ENCODE assay signal across 12 mouse cellular contexts in genomic region chr11:49084875-49085274, GRCm38 (mm10). TPM values are rescaled to one million over a fixed set of nuclear protein-coding genes. Genes with fewer than 3 reads are reported as not detected.
A peak's percentile ranks its signal among the peaks of the same experiment; 100 is the strongest.
DNase-seq lines count a peak whose midpoint lies in the region; ATAC-seq and TF ChIP-seq lines count a peak whose summit lies in the region.
"Had no signal": no experiment of that assay in that cellular context is flagged by ENCODE, and none has a peak within 500 bp of the region (broad histone marks: within the 10 kb centered on the region; RNA-seq: fewer than 3 reads in every experiment).

No protein-coding gene starts in this region.

- H3K9me3 ChIP-seq in hindbrain, embryonic 14.5 days (ENCODE audit: control insufficient read depth, low read length), result no peaks in the 10 kb centered on the region
- no peaks in the 10 kb centered on the region for H3K9me3 ChIP-seq in forebrain, embryonic 16.5 days (ENCODE audit: control insufficient read depth, low read length)

- H3K4me2 ChIP-seq in hindbrain, embryonic 14.5 days (replicated peaks), result no peak overlapping the region
- H3K4me2 ChIP-seq in forebrain, embryonic 16.5 days (ENCODE audit: low read length), result no peak overlapping the region

- DNase-seq in gastrocnemius, adult 2 months, result no peak
- DNase-seq in gastrocnemius, postnatal 36 days, result no peak
- DNase-seq in 3T3-L1 (ENCODE audit: low read depth, low spot score), result peak; percentile 60
- peak; percentile 46 for DNase-seq in lung, postnatal 25 days (ENCODE audit: low spot score)
- DNase-seq in hindbrain, embryonic 14.5 days (ENCODE audit: low spot score), result no peak
- no peak for DNase-seq in urinary bladder, adult 2 months (ENCODE audit: low spot score)
- DNase-seq: cerebellum, postnatal 25 days; gastrocnemius, postnatal 14 days had no signal

- H3K4me3 ChIP-seq in gastrocnemius, adult 2 months, result no peak overlapping the region
- H3K4me3 ChIP-seq in brown adipose tissue, adult 24 weeks (ENCODE audit: insufficient read depth, low read depth, low read length), result no peak overlapping the region
- no peak overlapping the region for H3K4me3 ChIP-seq in hindbrain, embryonic 14.5 days (replicated peaks; ENCODE audit: low read length)
- no peak overlapping the region for H3K4me3 ChIP-seq in forebrain, embryonic 16.5 days (replicated peaks; ENCODE audit: low read length)

- intact Hi-C loops in gastrocnemius, adult 2 months (cut with DNase I), result loop anchor here (10.0 kb wide), 1 partner anchor 90 kb away; the partner anchor contains the start of genes Gm12185 and Tgtp1
- intact Hi-C loops in gastrocnemius, postnatal 36 days (cut with DNase I), result no loop called here

- peak overlapping the region; percentile 2; the same call in 1 of the 2 replicates for H3K27ac ChIP-seq in gastrocnemius, adult 2 months
- peak overlapping the region; percentile 75 for H3K27ac ChIP-seq in brown adipose tissue, adult 24 weeks (replicated peaks; ENCODE audit: low read depth, low read length)
- no peak overlapping the region for H3K27ac ChIP-seq in hindbrain, embryonic 14.5 days
- H3K27ac ChIP-seq in forebrain, embryonic 16.5 days (ENCODE audit: low read length), result no peak overlapping the region

- TF ChIP-seq CTCF in gastrocnemius, adult 2 months (IDR thresholded peaks at IDR 0.05), result peak; percentile 36; the same call in 1 of the 2 replicates

- WGBS in hindbrain, embryonic 14.5 days, result 55% methylated on average over 3 of the region's 3 CpGs
- WGBS in forebrain, embryonic 16.5 days, result 36% methylated on average over 3 of the region's 3 CpGs

- no peaks in the 10 kb centered on the region for H3K27me3 ChIP-seq in hindbrain, embryonic 14.5 days (ENCODE audit: control insufficient read depth, insufficient read depth, low read length)
- no peaks in the 10 kb centered on the region for H3K27me3 ChIP-seq in forebrain, embryonic 16.5 days (replicated peaks; ENCODE audit: control insufficient read depth, insufficient read depth, low read length)

- no peaks in the 10 kb centered on the region for H3K36me3 ChIP-seq in hindbrain, embryonic 14.5 days (replicated peaks; ENCODE audit: control insufficient read depth, insufficient read depth)
- no peaks in the 10 kb centered on the region for H3K36me3 ChIP-seq in forebrain, embryonic 16.5 days (ENCODE audit: control insufficient read depth, insufficient read depth)

- H3K4me1 ChIP-seq in brown adipose tissue, adult 24 weeks (ENCODE audit: control insufficient read depth, insufficient read depth, insufficient read length, low read length), result peaks cover 28% of the 10 kb centered on the region
- no peaks in the 10 kb centered on the region for H3K4me1 ChIP-seq in hindbrain, embryonic 14.5 days (replicated peaks; ENCODE audit: control insufficient read depth, insufficient read depth, low read length)
- no peaks in the 10 kb centered on the region for H3K4me1 ChIP-seq in forebrain, embryonic 16.5 days (replicated peaks; ENCODE audit: control insufficient read depth, insufficient read depth, low read length)

- ATAC-seq in hindbrain, embryonic 14.5 days (ENCODE audit: low FRiP score), result no peak
- ATAC-seq in forebrain, embryonic 16.5 days, result no peak

- H3K9ac ChIP-seq in hindbrain, embryonic 14.5 days, result no peak overlapping the region
- H3K9ac ChIP-seq in forebrain, embryonic 16.5 days (replicated peaks; ENCODE audit: low read depth, low read length), result no peak overlapping the region

RNA-seq across cellular contexts. Expression of gene Ifi47, which starts 8.5 kb away (rescaled TPM):
- under 1 TPM; 0.84 TPM for total RNA-seq in gastrocnemius, adult 2 months (2021)
- under 1 TPM; 0.59 to 0.64 TPM for total RNA-seq in gastrocnemius, postnatal 36 days (2021)
- 2.9 and 4.6 TPM in 2 replicates for polyA plus RNA-seq in brown adipose tissue, adult 24 weeks (2012; ENCODE audit: insufficient read depth, insufficient read length, missing spikeins)
- polyA plus RNA-seq in hindbrain, embryonic 14.5 days (2014; fragmentation: Nextera tagmentation; extraction: Ambion mirVana), result 0.95 and 1.0 TPM in 2 replicates
- 0.56 and 0.81 TPM in 2 replicates for polyA plus RNA-seq in forebrain, embryonic 16.5 days (2015; fragmentation: Nextera tagmentation; extraction: Ambion mirVana)
- polyA plus RNA-seq in urinary bladder, adult 2 months (2012; rRNA removed), result 16.0 and 23.9 TPM in 2 replicates
- polyA plus RNA-seq: neural tube, embryonic 14.5 days had no signal

RNA-seq across cellular contexts. Expression of gene Tgtp2, which starts 20.9 kb away (rescaled TPM):
- 1 to 10 TPM in 1 of 2 experiments, under 1 TPM in 1; 0.66 to 1.3 TPM for total RNA-seq in gastrocnemius, adult 2 months (2021)
- 1 to 10 TPM in 1 of 2 experiments, under 1 TPM in 1; 0.33 to 1.1 TPM for total RNA-seq in gastrocnemius, postnatal 36 days (2021)
- 19.9 and 29.5 TPM in 2 replicates for polyA plus RNA-seq in brown adipose tissue, adult 24 weeks (2012; ENCODE audit: insufficient read depth, insufficient read length, missing spikeins)
- polyA plus RNA-seq in hindbrain, embryonic 14.5 days (2014; fragmentation: Nextera tagmentation; extraction: Ambion mirVana), result not detected in 2 replicates
- polyA plus RNA-seq in forebrain, embryonic 16.5 days (2015; fragmentation: Nextera tagmentation; extraction: Ambion mirVana), result not detected in 2 replicates
- polyA plus RNA-seq in urinary bladder, adult 2 months (2012; rRNA removed), result 17.4 and 36.5 TPM in 2 replicates
- total RNA-seq: gastrocnemius, postnatal 14 days; left cerebral cortex, postnatal 10 days had no signal
- polyA plus RNA-seq: neural tube, embryonic 14.5 days had no signal

RNA-seq across cellular contexts. Expression of gene Olfr1396, which starts 29.8 kb away (rescaled TPM):
- not detected for total RNA-seq in gastrocnemius, adult 2 months (2021)
- total RNA-seq in gastrocnemius, postnatal 36 days (2021), result not detected
- polyA plus RNA-seq in brown adipose tissue, adult 24 weeks (2012; ENCODE audit: insufficient read depth, insufficient read length, missing spikeins), result 0.38 TPM in 1 of 2 replicates, not detected in the other
- not detected in 2 replicates for polyA plus RNA-seq in hindbrain, embryonic 14.5 days (2014; fragmentation: Nextera tagmentation; extraction: Ambion mirVana)
- not detected in 2 replicates for polyA plus RNA-seq in forebrain, embryonic 16.5 days (2015; fragmentation: Nextera tagmentation; extraction: Ambion mirVana)
- 0.06 and 0.14 TPM in 2 replicates for polyA plus RNA-seq in urinary bladder, adult 2 months (2012; rRNA removed)
- total RNA-seq: left cerebral cortex, postnatal 10 days had no signal
- polyA plus RNA-seq: neural tube, embryonic 14.5 days had no signal

RNA-seq across cellular contexts. Expression of gene 9930111J21Rik2, which starts 33.8 kb away (rescaled TPM):
- total RNA-seq in gastrocnemius, adult 2 months (2021), result 1 to 10 TPM; 1.0 to 2.5 TPM
- total RNA-seq in gastrocnemius, postnatal 36 days (2021), result 1 to 10 TPM; 1.6 to 1.7 TPM
- 1.8 and 4.0 TPM in 2 replicates for polyA plus RNA-seq in brown adipose tissue, adult 24 weeks (2012; ENCODE audit: insufficient read depth, insufficient read length, missing spikeins)
- polyA plus RNA-seq in hindbrain, embryonic 14.5 days (2014; fragmentation: Nextera tagmentation; extraction: Ambion mirVana), result 0.21 and 0.41 TPM in 2 replicates
- 0.34 and 0.53 TPM in 2 replicates for polyA plus RNA-seq in forebrain, embryonic 16.5 days (2015; fragmentation: Nextera tagmentation; extraction: Ambion mirVana)
- 5.9 and 7.8 TPM in 2 replicates for polyA plus RNA-seq in urinary bladder, adult 2 months (2012; rRNA removed)

RNA-seq across cellular contexts. Expression of gene Olfr1395, which starts 57.2 kb away (rescaled TPM):
- not detected for total RNA-seq in gastrocnemius, adult 2 months (2021)
- total RNA-seq in gastrocnemius, postnatal 36 days (2021), result not detected
- not detected in 2 replicates for polyA plus RNA-seq in brown adipose tissue, adult 24 weeks (2012; ENCODE audit: insufficient read depth, insufficient read length, missing spikeins)
- not detected in 2 replicates for polyA plus RNA-seq in hindbrain, embryonic 14.5 days (2014; fragmentation: Nextera tagmentation; extraction: Ambion mirVana)
- not detected in 2 replicates for polyA plus RNA-seq in forebrain, embryonic 16.5 days (2015; fragmentation: Nextera tagmentation; extraction: Ambion mirVana)
- not detected in 2 replicates for polyA plus RNA-seq in urinary bladder, adult 2 months (2012; rRNA removed)
- total RNA-seq: gastrocnemius, postnatal 14 days; left cerebral cortex, postnatal 10 days had no signal
- polyA plus RNA-seq: neural tube, embryonic 14.5 days had no signal

Comparison
In these comparisons a context has a peak if more than half of its experiments do, and no peak if none do; other contexts are left out.
1. DNase-seq: peak in 3T3-L1 (single experiment) and lung, postnatal 25 days (single experiment); none in gastrocnemius, adult 2 months (single experiment), gastrocnemius, postnatal 36 days (0 of 2), hindbrain, embryonic 14.5 days (single experiment) and urinary bladder, adult 2 months (single experiment).
2. H3K27ac ChIP-seq: peak in gastrocnemius, adult 2 months (single experiment) and brown adipose tissue, adult 24 weeks (single experiment); none in hindbrain, embryonic 14.5 days (single experiment) and forebrain, embryonic 16.5 days (single experiment).
3. RNA of gene Tgtp2, which starts 20.9 kb away (polyA plus RNA-seq): 19.9 to 29.5 TPM in brown adipose tissue, adult 24 weeks and 17.4 to 36.5 TPM in urinary bladder, adult 2 months; not detected in hindbrain, embryonic 14.5 days and not detected in forebrain, embryonic 16.5 days; every median in the first group is over 10 times any median in the second.